Mouse (Mus musculus) stomach, postnatal 0 days (tissue): Measurements from ENCODE around the gene Necab2. TPM values are rescaled to one million over a fixed set of nuclear protein-coding genes. Genes with fewer than 3 reads are reported as not detected.

ENCODE experiments used
- ATAC-seq: fragments of 200-750 bp; cut with Nextera tagmentation; 2 replicates; pipeline ENCODE4 v1.8.0; 2017; ENCODE audit not compliant: low FRiP score, low TSS enrichment
- DNase-seq: peaks from one replicate; pipeline ENCODE4 v3.0.0-alpha.2; 2016; ENCODE audit warnings: low spot score
- H3K27ac ChIP-seq: fragments of 300-500 bp; sonication (generic); replicated peaks from 2 replicates; pipeline ENCODE4 v1.5.1; 2014; ENCODE audit warnings: mild to moderate bottlenecking, control low read depth
- H3K27me3 ChIP-seq: fragments of 300-500 bp; sonication (generic); 2 replicates; pipeline ENCODE4 v1.6.1; 2014; ENCODE audit warnings: low read length; ENCODE audit not compliant: control insufficient read depth, insufficient read depth
- H3K36me3 ChIP-seq: fragments of 300-500 bp; sonication (generic); 2 replicates; pipeline ENCODE4 v1.6.1; 2014; ENCODE audit warnings: low read length, mixed read lengths; ENCODE audit not compliant: control insufficient read depth, insufficient read depth
- H3K4me1 ChIP-seq: fragments of 300-500 bp; sonication (generic); replicated peaks from 2 replicates; pipeline ENCODE4 v1.6.1; 2014; ENCODE audit warnings: antibody characterized with exemption; ENCODE audit not compliant: control insufficient read depth, insufficient read depth
- H3K4me2 ChIP-seq: fragments of 300-500 bp; sonication (generic); replicated peaks from 2 replicates; pipeline ENCODE4 v1.6.1; 2014; ENCODE audit warnings: low read depth, mild to moderate bottlenecking, control low read depth, moderate library complexity
- H3K4me3 ChIP-seq: fragments of 300-500 bp; sonication (generic); 2 replicates; pipeline ENCODE4 v1.5.1; 2014; ENCODE audit warnings: low read depth, low read length, control low read depth
- H3K9ac ChIP-seq: fragments of 300-500 bp; sonication (generic); 2 replicates; pipeline ENCODE4 v1.6.1; 2014; ENCODE audit warnings: mild to moderate bottlenecking, low read length, control low read depth, mixed read lengths
- H3K9me3 ChIP-seq: fragments of 300-500 bp; sonication (generic); 2 replicates; pipeline ENCODE4 v1.6.1; 2016; ENCODE audit warnings: low read length; ENCODE audit not compliant: control insufficient read depth
- CTCF ChIP-seq: IDR thresholded peaks from 2 replicates; pipeline ENCODE4 v1.5.1; 2016; ENCODE audit warnings: antibody characterized with exemption, low read depth, mild to moderate bottlenecking, moderate library complexity
- EP300 ChIP-seq: optimal IDR thresholded peaks from 2 replicates; pipeline ENCODE3; 2016; ENCODE audit warnings: antibody characterized with exemption
- WGBS: fragments of 180-500 bp; shearing (Covaris S2); extraction: QIAGEN DNeasy Blood & Tissue Kit; methylation state at CpG from one replicate; pipeline ENCODE4 v1.1.7; 2014; 5-methylcytosine and 5-hydroxymethylcytosine counted together
- polyA plus RNA-seq: library from polyadenylated mRNA; unstranded; fragments of >200 nt; fragmentation: Nextera tagmentation; extraction: Ambion mirVana; gene quantifications from 2 replicates; pipeline ENCODE4 v1.2.1, GENCODE M21; 2015

Necab2 gene
- polyA plus RNA-seq, 1 experiment from 2014 or later: 1.6 TPM

DNA sequence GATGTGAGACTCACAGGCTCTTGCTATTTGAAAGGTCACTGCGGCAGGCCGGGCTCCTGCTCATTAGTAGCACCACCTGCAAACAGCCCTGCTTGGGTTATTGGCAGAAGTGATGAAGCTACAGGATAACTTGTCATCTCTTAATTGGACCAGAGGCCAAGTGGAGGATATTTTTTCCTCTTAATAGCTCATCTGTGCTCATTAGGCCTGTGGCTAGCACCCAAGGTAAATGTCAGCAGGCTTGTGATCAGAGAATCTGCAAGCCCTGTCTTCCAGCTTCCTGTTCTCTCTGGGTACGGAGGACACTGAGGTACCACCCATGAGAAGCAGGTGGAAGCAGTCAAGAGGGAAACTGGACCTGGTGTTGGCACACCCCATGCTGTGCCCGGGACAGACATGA lies 4.6 kb downstream of the Necab2 start:
- TF ChIP-seq EP300 (no peak), CTCF (no peak)
- Histone ChIP-seq H3K9ac (no peak overlapping the region), H3K4me1 (no peaks in the 10 kb centered on the region), H3K4me2 (no peak overlapping the region), H3K4me3 (no peak overlapping the region), H3K9me3 (no peaks in the 10 kb centered on the region), H3K36me3 (no peaks in the 10 kb centered on the region), H3K27me3 (peaks cover 3% of the 10 kb centered on the region; the same call in 1 of the 2 replicates), H3K27ac (no peak overlapping the region)
- ATAC-seq: no peak
- WGBS: 94% methylated on average over 4 of the region's 4 CpGs
- no peak for DNase-seq

DNA sequence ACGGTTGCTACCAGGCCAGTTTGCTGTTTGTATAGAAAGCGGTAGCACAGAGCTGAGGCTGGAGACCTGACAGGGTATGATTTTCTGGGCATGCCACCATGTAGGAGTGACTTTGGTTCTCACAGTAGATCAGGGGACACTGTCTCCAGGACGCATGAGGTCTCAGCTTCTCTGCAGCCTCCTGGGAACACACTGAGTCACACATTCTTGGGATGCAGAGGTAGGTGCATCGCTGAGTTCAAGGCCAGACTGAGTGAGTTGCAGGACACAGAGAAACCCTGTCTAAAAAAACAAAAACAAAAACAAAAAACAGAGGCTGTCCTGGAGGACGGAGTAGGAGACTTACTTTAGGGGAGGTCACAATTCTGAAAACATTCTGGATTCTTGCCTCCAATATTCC lies 6.4 kb downstream of the Necab2 start:
- 83% methylated on average over 5 of the region's 5 CpGs for WGBS
- Histone ChIP-seq H3K9me3 (no peaks in the 10 kb centered on the region), H3K4me2 (no peak overlapping the region), H3K27ac (no peak overlapping the region), H3K9ac (no peak overlapping the region), H3K4me3 (no peak overlapping the region), H3K4me1 (no peaks in the 10 kb centered on the region), H3K27me3 (0 out of 2 replicates have a peak, but pooled peaks cover 3% of the 10 kb centered on the region), H3K36me3 (no peaks in the 10 kb centered on the region)
- DNase-seq (no peak), ATAC-seq (no peak)
- no peak for TF ChIP-seq EP300

DNA sequence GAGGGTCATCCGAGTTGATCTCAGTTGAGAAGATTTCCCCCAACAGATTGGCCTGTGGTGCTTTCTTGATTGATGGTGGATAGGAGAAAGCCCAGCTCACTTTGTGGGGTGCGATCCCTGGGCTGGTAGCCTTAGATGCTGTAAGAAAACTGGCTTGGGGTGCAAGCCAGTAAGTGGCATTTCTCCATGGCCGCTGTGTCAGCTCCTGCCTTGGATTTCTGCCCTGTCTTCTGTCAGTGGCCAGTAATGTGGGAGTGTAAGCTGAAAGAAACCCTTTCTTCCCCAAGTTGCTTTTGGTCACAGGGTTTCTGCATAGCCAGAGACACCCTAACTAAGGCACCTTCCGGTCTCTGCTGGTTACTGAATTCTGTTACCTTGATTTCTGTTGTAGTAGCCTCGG lies 9.5 kb downstream of the Necab2 start:
- H3K4me2 ChIP-seq: no peak overlapping the region
- H3K36me3 ChIP-seq: no peaks in the 10 kb centered on the region
- DNase-seq (no peak), ATAC-seq (no peak)
- 79% methylated on average over 5 of the region's 5 CpGs for WGBS
- H3K9ac ChIP-seq: no peak overlapping the region
- no peaks in the 10 kb centered on the region for H3K27me3 ChIP-seq
- H3K4me3 ChIP-seq: no peak overlapping the region
- H3K4me1 ChIP-seq: no peaks in the 10 kb centered on the region
- TF ChIP-seq EP300: no peak
- H3K9me3 ChIP-seq: no peaks in the 10 kb centered on the region
- H3K27ac ChIP-seq: no peak overlapping the region

DNA sequence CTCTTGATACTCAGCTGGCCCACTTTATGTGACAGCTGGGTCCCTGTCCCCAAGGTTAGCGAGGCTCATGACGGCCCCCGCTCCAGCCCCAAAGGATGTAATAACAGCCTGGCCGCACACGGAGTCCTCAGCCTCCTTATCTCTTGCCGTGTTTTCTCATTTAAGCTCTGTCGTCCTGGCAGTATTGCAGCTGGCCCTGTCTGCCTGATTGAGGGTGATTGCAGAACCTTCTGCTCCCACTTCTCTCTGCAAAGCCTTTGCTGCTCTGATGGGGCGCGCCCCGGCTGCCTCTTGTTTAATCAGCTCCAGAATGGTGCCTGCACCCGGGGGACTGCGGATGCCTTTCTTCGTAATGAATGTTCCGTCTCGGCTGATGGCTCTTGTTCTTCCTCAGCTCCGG lies 13.2 kb downstream of the Necab2 start:
- no peak overlapping the region for H3K27ac ChIP-seq
- DNase-seq (no peak), ATAC-seq (no peak)
- H3K27me3 ChIP-seq: no peaks in the 10 kb centered on the region
- no peak for TF ChIP-seq CTCF
- no peak for TF ChIP-seq EP300
- no peaks in the 10 kb centered on the region for H3K4me1 ChIP-seq
- H3K4me3 ChIP-seq: no peak overlapping the region
- no peak overlapping the region for H3K9ac ChIP-seq
- H3K9me3 ChIP-seq: no peaks in the 10 kb centered on the region
- whole genome bisulfite sequencing: 38% methylated on average over 16 of the region's 16 CpGs
- H3K36me3 ChIP-seq: no peaks in the 10 kb centered on the region
- H3K4me2 ChIP-seq: no peak overlapping the region

DNA sequence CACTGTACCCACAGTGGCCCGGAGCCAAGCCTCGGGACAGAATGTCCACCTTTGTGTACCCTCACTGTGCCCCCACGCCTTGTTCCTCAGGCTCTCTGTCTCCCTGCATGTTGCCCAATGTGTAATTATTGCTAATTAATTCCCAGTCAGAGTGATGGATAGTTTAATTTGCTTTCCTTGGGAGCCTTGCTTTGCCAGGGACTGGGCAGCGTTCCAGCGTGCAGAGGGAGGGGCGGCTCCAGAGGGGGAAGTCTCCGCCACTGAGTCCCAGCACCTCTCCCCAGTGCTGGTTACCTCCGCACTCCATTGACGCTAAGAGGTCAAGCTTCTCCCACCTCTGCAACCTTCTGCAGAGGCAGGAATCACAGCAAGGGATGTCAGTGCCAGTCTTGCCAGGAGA lies 14.8 kb downstream of the Necab2 start:
- no peaks in the 10 kb centered on the region for H3K4me1 ChIP-seq
- no peak for ATAC-seq
- H3K4me3 ChIP-seq: no peak overlapping the region
- no peak for DNase-seq
- no peak overlapping the region for H3K4me2 ChIP-seq
- H3K27ac ChIP-seq: no peak overlapping the region
- H3K27me3 ChIP-seq: no peaks in the 10 kb centered on the region
- no peaks in the 10 kb centered on the region for H3K9me3 ChIP-seq
- TF ChIP-seq EP300 (no peak), CTCF (no peak)
- WGBS: 52% methylated on average over 9 of the region's 9 CpGs
- no peaks in the 10 kb centered on the region for H3K36me3 ChIP-seq
- no peak overlapping the region for H3K9ac ChIP-seq

DNA sequence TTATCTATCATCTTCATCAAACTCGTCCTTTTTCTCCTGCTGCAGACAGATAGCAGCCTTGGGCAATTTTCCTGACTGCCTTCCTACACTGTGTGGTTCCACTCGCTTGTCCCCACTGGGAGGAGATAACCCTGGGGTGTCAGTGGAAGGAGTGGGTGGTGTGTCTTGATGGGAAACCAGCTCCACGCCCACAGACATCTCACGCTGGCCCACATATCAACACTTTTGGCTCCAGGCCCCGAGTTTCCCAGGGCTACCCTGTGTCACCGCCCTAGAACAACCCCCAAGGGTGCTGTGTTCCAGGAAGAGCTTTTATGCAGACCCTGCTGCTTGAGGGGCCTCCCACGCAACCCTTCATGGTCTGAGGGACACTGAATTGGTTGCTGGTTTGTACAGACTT lies 17.2 kb downstream of the Necab2 start:
- ATAC-seq: no peak
- H3K4me2 ChIP-seq: no peak overlapping the region
- H3K4me3 ChIP-seq: no peak overlapping the region
- H3K4me1 ChIP-seq: no peaks in the 10 kb centered on the region
- TF ChIP-seq EP300 (no peak), CTCF (no peak)
- no peak overlapping the region for H3K27ac ChIP-seq
- DNase-seq: no peak
- no peaks in the 10 kb centered on the region for H3K36me3 ChIP-seq
- no peaks in the 10 kb centered on the region for H3K27me3 ChIP-seq
- H3K9me3 ChIP-seq: no peaks in the 10 kb centered on the region
- 69% methylated on average over 7 of the region's 7 CpGs for WGBS
- H3K9ac ChIP-seq: no peak overlapping the region
